Mouse (Mus musculus) hindbrain, embryonic 12.5 days (tissue): Measurements from ENCODE around the gene Kif6. TPM values are rescaled to one million over a fixed set of nuclear protein-coding genes. Genes with fewer than 3 reads are reported as not detected.

Source experiments
- ATAC-seq: fragments of 200-750 bp; cut with Nextera tagmentation; 2 replicates; pipeline ENCODE4 v1.8.0; 2017; ENCODE audit warnings: moderate TSS enrichment; ENCODE audit not compliant: low FRiP score
- H3K27ac ChIP-seq: fragments of 300-500 bp; sonication (generic); 2 replicates; pipeline ENCODE4 v1.5.1; 2016; ENCODE audit warnings: mild to moderate bottlenecking
- H3K27me3 ChIP-seq: fragments of 300-500 bp; sonication (generic); 2 replicates; pipeline ENCODE4 v1.6.1; 2016; ENCODE audit warnings: mild to moderate bottlenecking
- H3K36me3 ChIP-seq: fragments of 300-500 bp; sonication (generic); 2 replicates; pipeline ENCODE4 v1.6.1; 2016; ENCODE audit warnings: mild to moderate bottlenecking
- H3K4me1 ChIP-seq: fragments of 300-500 bp; sonication (generic); 2 replicates; pipeline ENCODE4 v1.6.1; 2016
- H3K4me2 ChIP-seq: fragments of 300-500 bp; sonication (generic); replicated peaks from 2 replicates; pipeline ENCODE4 v1.6.1; 2016; ENCODE audit warnings: mild to moderate bottlenecking
- H3K4me3 ChIP-seq: fragments of 300-500 bp; sonication (generic); 2 replicates; pipeline ENCODE4 v1.5.1; 2016; ENCODE audit warnings: mild to moderate bottlenecking
- H3K9ac ChIP-seq: fragments of 300-500 bp; sonication (generic); 2 replicates; pipeline ENCODE4 v1.6.1; 2016; ENCODE audit warnings: mild to moderate bottlenecking, moderate library complexity
- H3K9me3 ChIP-seq: fragments of 300-500 bp; sonication (generic); replicated peaks from 2 replicates; pipeline ENCODE4 v1.6.1; 2016; ENCODE audit warnings: mild to moderate bottlenecking
- WGBS: fragments of 180-500 bp; shearing (Covaris S2); methylation state at CpG from one replicate; pipeline ENCODE4 v1.1.7; 2016; 5-methylcytosine and 5-hydroxymethylcytosine counted together
- polyA plus RNA-seq: library from polyadenylated mRNA; unstranded; fragments of >200 nt; fragmentation: Nextera tagmentation; extraction: Ambion mirVana; gene quantifications from 2 replicates; pipeline ENCODE4 v1.2.1, GENCODE M21; 2016

Gene Kif6
- polyA plus RNA-seq, 1 experiment from 2014 or later, result 3.2 TPM

GRCm38 (mm10) chr17:49633041-49633440, 18.1 kb downstream of the Kif6 start:
- Histone ChIP-seq H3K4me1 (peaks cover 5% of the 10 kb centered on the region; the same call in 1 of the 2 replicates), H3K9me3 (no peaks in the 10 kb centered on the region), H3K36me3 (no peaks in the 10 kb centered on the region), H3K4me3 (no peak overlapping the region), H3K27ac (no peak overlapping the region), H3K27me3 (no peaks in the 10 kb centered on the region), H3K4me2 (no peak overlapping the region), H3K9ac (no peak overlapping the region)
- no peak for ATAC-seq
- 51% methylated on average over 8 of the region's 8 CpGs for WGBS

- ATAC-seq, result no peak
- no peaks in the 10 kb centered on the region for H3K36me3 ChIP-seq
- 91% methylated on average over 6 of the region's 6 CpGs for WGBS
Measured at GRCm38 (mm10) chr17:49641903-49642302, 27.0 kb downstream of the Kif6 start.

DNA sequence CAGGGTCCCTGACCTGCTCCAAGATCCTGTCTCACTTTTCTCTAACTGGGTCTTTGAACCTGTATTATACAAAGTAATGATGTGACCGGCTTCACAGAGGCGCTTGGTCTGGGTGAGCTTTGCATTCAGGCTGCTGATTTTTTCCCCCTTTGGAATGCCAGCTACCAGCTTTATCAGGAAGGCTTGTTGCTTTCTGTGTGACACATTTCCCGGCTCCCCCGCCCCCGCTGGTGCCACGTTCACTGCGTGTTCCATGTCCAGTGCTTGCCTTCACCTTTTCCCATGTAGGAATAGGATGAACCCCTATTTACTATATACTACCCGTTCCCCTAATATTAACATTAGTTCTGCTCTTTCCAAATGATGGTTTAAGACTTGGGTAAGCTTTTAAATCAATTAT, 27.4 kb downstream of the Kif6 start:
- Histone ChIP-seq H3K9me3 (no peaks in the 10 kb centered on the region), H3K9ac (no peak overlapping the region), H3K27ac (no peak overlapping the region), H3K36me3 (no peaks in the 10 kb centered on the region), H3K4me3 (no peak overlapping the region), H3K27me3 (no peaks in the 10 kb centered on the region), H3K4me2 (no peak overlapping the region), H3K4me1 (no peaks in the 10 kb centered on the region)
- no peak for ATAC-seq
- WGBS, result 98% methylated on average over 8 of the region's 8 CpGs

More at GRCm38 (mm10) chr17:49641903-49642302, 27.0 kb downstream of the Kif6 start:
- Histone ChIP-seq H3K9ac (no peak overlapping the region), H3K4me1 (no peaks in the 10 kb centered on the region), H3K27me3 (no peaks in the 10 kb centered on the region), H3K9me3 (no peaks in the 10 kb centered on the region), H3K4me2 (no peak overlapping the region), H3K27ac (no peak overlapping the region), H3K4me3 (no peak overlapping the region)

- Histone ChIP-seq H3K9ac (no peak overlapping the region), H3K36me3 (no peaks in the 10 kb centered on the region), H3K27ac (no peak overlapping the region), H3K9me3 (no peaks in the 10 kb centered on the region), H3K4me3 (no peak overlapping the region), H3K27me3 (no peaks in the 10 kb centered on the region), H3K4me1 (no peaks in the 10 kb centered on the region), H3K4me2 (no peak overlapping the region)
- no peak for ATAC-seq
- 86% methylated on average over 11 of the region's 11 CpGs for WGBS
Measured at GRCm38 (mm10) chr17:49642889-49643490, 28.1 kb downstream of the Kif6 start.

DNA sequence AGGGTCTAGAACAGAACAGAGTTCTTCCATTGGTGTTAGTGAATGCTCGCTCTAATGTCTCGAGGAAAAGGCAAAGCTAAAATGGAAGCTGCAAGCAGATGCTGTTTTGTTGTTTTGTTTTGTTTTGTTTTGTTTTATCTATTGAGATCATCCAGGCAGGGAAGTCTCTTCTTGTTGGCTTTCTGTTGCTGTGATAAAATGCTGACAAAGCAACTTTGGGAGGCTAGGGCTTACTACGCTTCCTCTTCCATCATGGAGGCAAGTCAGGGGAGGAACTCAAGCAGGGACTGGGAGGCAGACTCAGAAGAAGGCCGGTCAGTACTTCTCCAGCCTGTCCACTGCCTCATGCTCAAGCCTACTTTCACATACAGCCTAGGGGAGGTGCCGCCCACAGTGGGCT, 31.3 kb downstream of the Kif6 start:
- 95% methylated on average over 5 of the region's 5 CpGs for WGBS
- no peaks in the 10 kb centered on the region for H3K9me3 ChIP-seq

DNA sequence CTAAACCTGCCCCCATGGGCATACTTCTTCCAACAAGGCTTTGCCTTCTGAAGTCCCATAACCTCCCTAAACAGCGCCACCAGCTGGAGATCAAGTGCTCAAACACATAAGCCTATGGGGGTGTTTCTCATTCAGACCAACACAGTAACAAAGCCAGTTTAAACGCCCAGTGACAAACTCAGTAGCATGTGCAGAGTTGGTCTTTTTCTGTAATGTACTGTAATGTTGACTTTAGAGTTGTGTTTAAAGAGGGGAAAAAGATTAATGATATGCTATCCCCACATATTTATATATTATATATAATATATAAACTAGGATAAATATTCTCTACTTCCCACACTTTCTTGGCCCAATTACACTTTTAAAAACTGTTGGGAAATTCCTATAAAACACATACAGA, 34.0 kb downstream of the Kif6 start:
- Histone ChIP-seq H3K27me3 (no peaks in the 10 kb centered on the region), H3K9ac (no peak overlapping the region), H3K27ac (no peak overlapping the region), H3K9me3 (no peaks in the 10 kb centered on the region), H3K4me3 (no peak overlapping the region), H3K4me1 (no peaks in the 10 kb centered on the region; the same call in 1 of the 2 replicates), H3K36me3 (no peaks in the 10 kb centered on the region), H3K4me2 (no peak overlapping the region)
- 67% methylated on average over 2 of the region's 2 CpGs for WGBS
- ATAC-seq, result no peak

More for the DNA sequence above, 31.3 kb downstream of the Kif6 start:
- ATAC-seq, result no peak
- no peak overlapping the region for H3K4me2 ChIP-seq
- no peaks in the 10 kb centered on the region for H3K27me3 ChIP-seq
- H3K27ac ChIP-seq, result no peak overlapping the region
- no peaks in the 10 kb centered on the region for H3K36me3 ChIP-seq
- H3K4me3 ChIP-seq, result no peak overlapping the region
- no peak overlapping the region for H3K9ac ChIP-seq
- no peaks in the 10 kb centered on the region for H3K4me1 ChIP-seq

- Histone ChIP-seq H3K4me3 (no peak overlapping the region), H3K9ac (no peak overlapping the region), H3K27ac (no peak overlapping the region), H3K4me1 (no peaks in the 10 kb centered on the region; the same call in 1 of the 2 replicates), H3K4me2 (no peak overlapping the region), H3K9me3 (no peaks in the 10 kb centered on the region), H3K36me3 (no peaks in the 10 kb centered on the region), H3K27me3 (no peaks in the 10 kb centered on the region)
- no peak for ATAC-seq
- 85% methylated on average over 7 of the region's 7 CpGs for WGBS
Measured at GRCm38 (mm10) chr17:49649394-49649793, 34.5 kb downstream of the Kif6 start.

- Histone ChIP-seq H3K27me3 (no peaks in the 10 kb centered on the region), H3K9ac (no peak overlapping the region), H3K4me2 (no peak overlapping the region), H3K4me1 (no peaks in the 10 kb centered on the region; the same call in 1 of the 2 replicates), H3K9me3 (no peaks in the 10 kb centered on the region), H3K4me3 (no peak overlapping the region), H3K36me3 (no peaks in the 10 kb centered on the region), H3K27ac (no peak overlapping the region)
- ATAC-seq, result no peak
- 87% methylated on average over 4 of the region's 4 CpGs for WGBS
Measured at GRCm38 (mm10) chr17:49650366-49650765, 35.4 kb downstream of the Kif6 start.

DNA sequence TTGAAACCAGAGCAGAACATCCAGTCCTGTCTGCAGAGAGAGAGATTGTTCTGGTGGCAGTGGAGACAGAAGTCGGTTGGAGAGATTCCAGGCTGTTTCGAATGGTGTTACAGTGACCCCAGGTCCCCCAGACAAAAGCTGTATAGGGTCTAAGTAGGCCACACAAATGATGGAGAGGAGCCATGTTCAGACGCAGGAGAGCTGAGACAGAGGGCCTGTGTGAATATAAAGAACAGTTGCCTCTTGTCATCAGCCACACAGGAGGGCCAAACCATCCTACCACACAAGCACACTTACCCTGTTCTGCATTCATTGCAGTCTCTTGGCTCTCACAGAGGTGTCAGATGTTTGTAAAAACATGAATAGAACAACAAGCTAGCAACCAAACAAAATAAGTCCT, 37.4 kb downstream of the Kif6 start:
- ATAC-seq, result 0 out of 2 replicates have a peak, but pooled peaks have one; percentile 26
- WGBS, result 56% methylated on average over 3 of the region's 3 CpGs

GRCm38 (mm10) chr17:49652800-49653199, 37.9 kb downstream of the Kif6 start:
- WGBS, result 75% methylated on average over 5 of the region's 5 CpGs
- no peak for ATAC-seq
- H3K27ac ChIP-seq, result no peak overlapping the region

More for the DNA sequence above, 37.4 kb downstream of the Kif6 start:
- no peaks in the 10 kb centered on the region for H3K36me3 ChIP-seq
- H3K4me1 ChIP-seq, result no peaks in the 10 kb centered on the region; the same call in 1 of the 2 replicates
- no peak overlapping the region for H3K9ac ChIP-seq
- no peaks in the 10 kb centered on the region for H3K9me3 ChIP-seq
- no peaks in the 10 kb centered on the region for H3K27me3 ChIP-seq
- H3K27ac ChIP-seq, result no peak overlapping the region
- H3K4me3 ChIP-seq, result no peak overlapping the region
- H3K4me2 ChIP-seq, result no peak overlapping the region

GRCm38 (mm10) chr17:49661626-49662025, 46.7 kb downstream of the Kif6 start:
- Histone ChIP-seq H3K27me3 (no peaks in the 10 kb centered on the region), H3K4me1 (no peaks in the 10 kb centered on the region), H3K4me3 (no peak overlapping the region), H3K36me3 (no peaks in the 10 kb centered on the region), H3K27ac (no peak overlapping the region), H3K4me2 (no peak overlapping the region), H3K9me3 (no peaks in the 10 kb centered on the region), H3K9ac (no peak overlapping the region)
- ATAC-seq, result no peak
- WGBS, result 84% methylated on average over 6 of the region's 6 CpGs

More at GRCm38 (mm10) chr17:49652800-49653199, 37.9 kb downstream of the Kif6 start:
- Histone ChIP-seq H3K4me1 (no peaks in the 10 kb centered on the region; the same call in 1 of the 2 replicates), H3K4me2 (no peak overlapping the region), H3K9me3 (no peaks in the 10 kb centered on the region), H3K27me3 (no peaks in the 10 kb centered on the region), H3K36me3 (no peaks in the 10 kb centered on the region), H3K9ac (no peak overlapping the region), H3K4me3 (no peak overlapping the region)

DNA sequence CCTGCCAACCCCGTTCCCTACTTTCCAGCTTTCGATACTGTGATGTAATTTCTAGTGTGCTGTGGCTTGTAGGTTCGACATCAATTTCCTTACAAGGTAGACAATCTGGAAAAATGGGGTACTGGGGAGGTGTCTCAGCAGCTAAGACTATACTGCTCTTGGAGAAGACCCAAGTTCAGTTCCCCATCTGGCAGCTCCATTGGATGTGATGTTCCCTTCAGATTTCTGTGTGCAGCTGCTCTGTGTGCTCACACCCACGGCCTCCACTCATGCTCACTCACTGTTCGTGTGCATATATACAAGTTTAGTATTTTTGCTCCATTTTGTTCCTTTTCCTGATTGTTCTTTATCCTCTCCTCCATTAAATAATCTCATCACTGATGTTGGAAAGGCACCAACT, 51.8 kb downstream of the Kif6 start:
- no peak overlapping the region for H3K27ac ChIP-seq
- no peak overlapping the region for H3K4me3 ChIP-seq
- no peaks in the 10 kb centered on the region for H3K9me3 ChIP-seq
- no peak overlapping the region for H3K9ac ChIP-seq
- H3K27me3 ChIP-seq, result no peaks in the 10 kb centered on the region
- H3K4me1 ChIP-seq, result no peaks in the 10 kb centered on the region
- 93% methylated on average over 5 of the region's 5 CpGs for WGBS
- H3K36me3 ChIP-seq, result no peaks in the 10 kb centered on the region
- ATAC-seq, result no peak
- no peak overlapping the region for H3K4me2 ChIP-seq

DNA sequence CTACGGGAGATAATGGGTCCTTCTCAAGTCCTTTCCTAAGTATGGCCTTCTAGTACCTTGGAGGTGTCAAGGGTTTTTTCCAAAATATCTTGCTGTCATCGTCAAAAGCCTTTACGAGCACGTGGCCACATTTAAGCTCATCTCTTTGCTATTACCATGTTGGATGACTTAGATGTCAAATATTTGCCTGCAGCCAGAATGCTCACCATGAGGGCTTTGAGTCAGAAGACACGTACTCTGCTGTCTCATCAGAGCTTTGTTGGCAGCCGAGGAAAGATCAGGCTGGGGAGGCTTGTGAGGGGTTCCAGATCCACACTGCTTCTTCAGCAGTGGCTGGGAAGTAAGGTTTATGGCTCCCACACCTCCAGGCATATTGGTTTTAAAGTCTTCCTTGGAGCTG, 53.4 kb downstream of the Kif6 start:
- no peaks in the 10 kb centered on the region for H3K36me3 ChIP-seq
- no peak overlapping the region for H3K4me3 ChIP-seq
- no peak overlapping the region for H3K9ac ChIP-seq
- H3K4me2 ChIP-seq, result no peak overlapping the region
- H3K27me3 ChIP-seq, result no peaks in the 10 kb centered on the region
- ATAC-seq, result no peak
- WGBS, result 89% methylated on average over 6 of the region's 6 CpGs
- no peaks in the 10 kb centered on the region for H3K9me3 ChIP-seq
- H3K4me1 ChIP-seq, result 0 out of 2 replicates have a peak, but pooled peaks cover 3% of the 10 kb centered on the region
- no peak overlapping the region for H3K27ac ChIP-seq
